Mouse (Mus musculus): ENCODE measurements around the gene Tm9sf4.

Tm9sf4 gene

GRCm38 (mm10) chr2:153160844-153161683 lies at the start of gene Tm9sf4:
Gene Tm9sf4, plus strand, starts transcription at chr2:153161303.
- DNase-seq (ENCODE audit: low read depth, low spot score) = peak; percentile 91

GRCm38 (mm10) chr2:153115679-153116081 lies 45.4 kb upstream of the Tm9sf4 start:
- no peak for DNase-seq (ENCODE audit: low read depth, low spot score)

GRCm38 (mm10) chr2:153117051-153117486 lies 44.0 kb upstream of the Tm9sf4 start:
- DNase-seq (ENCODE audit: low read depth, low spot score) = no peak

- no peak for DNase-seq (ENCODE audit: low read depth, low spot score)
These were observed 41.6 kb upstream of the Tm9sf4 start for GRCm38 (mm10) chr2:153119488-153119887.

GRCm38 (mm10) chr2:153120126-153120525 lies 41.0 kb upstream of the Tm9sf4 start:
- no peak for DNase-seq (ENCODE audit: low read depth, low spot score)

- DNase-seq (ENCODE audit: low read depth, low spot score) = no peak
These were observed 39.1 kb upstream of the Tm9sf4 start for GRCm38 (mm10) chr2:153121821-153122615.

GRCm38 (mm10) chr2:153122701-153123100 lies 38.4 kb upstream of the Tm9sf4 start:
- no peak for DNase-seq (ENCODE audit: low read depth, low spot score)

GRCm38 (mm10) chr2:153125875-153126274 lies 35.2 kb upstream of the Tm9sf4 start:
- DNase-seq (ENCODE audit: low read depth, low spot score) = no peak

GRCm38 (mm10) chr2:153131019-153131418 lies 30.1 kb upstream of the Tm9sf4 start:
- DNase-seq (ENCODE audit: low read depth, low spot score) = no peak

GRCm38 (mm10) chr2:153134237-153134636 lies 26.9 kb upstream of the Tm9sf4 start:
- no peak for DNase-seq (ENCODE audit: low read depth, low spot score)

- no peak for DNase-seq (ENCODE audit: low read depth, low spot score)
These were observed 24.9 kb upstream of the Tm9sf4 start for GRCm38 (mm10) chr2:153136211-153136610.

GRCm38 (mm10) chr2:153139158-153139557 lies 21.9 kb upstream of the Tm9sf4 start:
- no peak for DNase-seq (ENCODE audit: low read depth, low spot score)

GRCm38 (mm10) chr2:153139996-153140613 lies 21.0 kb upstream of the Tm9sf4 start:
- no peak for DNase-seq (ENCODE audit: low read depth, low spot score)

GRCm38 (mm10) chr2:153142620-153143199 lies 18.4 kb upstream of the Tm9sf4 start:
- DNase-seq (ENCODE audit: low read depth, low spot score) = no peak

GRCm38 (mm10) chr2:153145346-153145745 lies 15.8 kb upstream of the Tm9sf4 start:
- DNase-seq (ENCODE audit: low read depth, low spot score) = no peak

- DNase-seq (ENCODE audit: low read depth, low spot score) = no peak
These were observed 13.9 kb upstream of the Tm9sf4 start for GRCm38 (mm10) chr2:153147236-153147635.

- no peak for DNase-seq (ENCODE audit: low read depth, low spot score)
These were observed 13.4 kb upstream of the Tm9sf4 start for GRCm38 (mm10) chr2:153147715-153148114.

- no peak for DNase-seq (ENCODE audit: low read depth, low spot score)
These were observed 11.4 kb upstream of the Tm9sf4 start for GRCm38 (mm10) chr2:153149742-153150141.

GRCm38 (mm10) chr2:153151026-153151425 lies 10.1 kb upstream of the Tm9sf4 start:
- DNase-seq (ENCODE audit: low read depth, low spot score) = peak; percentile 13

GRCm38 (mm10) chr2:153151926-153152665 lies 9.0 kb upstream of the Tm9sf4 start:
- no peak for DNase-seq (ENCODE audit: low read depth, low spot score)

- no peak for DNase-seq (ENCODE audit: low read depth, low spot score)
These were observed 8.1 kb upstream of the Tm9sf4 start for GRCm38 (mm10) chr2:153153033-153153450.
